Mouse (Mus musculus): Measurements from ENCODE around the gene Cds2.

- no peak for TF ChIP-seq CTCF (IDR thresholded peaks at IDR 0.05; ENCODE audit: low read depth)
- no peak for TF ChIP-seq EP300 (IDR thresholded peaks at IDR 0.05; ENCODE audit: low read depth)
These were observed 5.4 kb upstream of the Cds2 start for GRCm38 (mm10) chr2:132257350-132258068.

Measured in heart, postnatal 0 days (tissue).